Mouse (Mus musculus) lung, postnatal 0 days (tissue): ENCODE data around the gene Krtap17-1.

Source experiments
- CTCF ChIP-seq: IDR thresholded peaks from 2 replicates; pipeline ENCODE4 v1.5.1; 2016; ENCODE audit warnings: antibody characterized with exemption, mild to moderate bottlenecking
- EP300 ChIP-seq: IDR thresholded peaks from 2 replicates; pipeline ENCODE4 v1.6.1; 2016; ENCODE audit warnings: antibody characterized with exemption, mild to moderate bottlenecking, control low read depth

GRCm38 (mm10) chr11:99982731-99983130 lies 11.1 kb downstream of the Krtap17-1 start:
- TF ChIP-seq CTCF (no peak), EP300 (no peak)
